Mouse (Mus musculus) erythroblast, embryonic 14.5 days (primary cell): ENCODE data around the gene Adprm. TPM values are rescaled to one million over a fixed set of nuclear protein-coding genes. Genes with fewer than 3 reads are reported as not detected.

Source experiments
- H3K27me3 ChIP-seq: 2 replicates; pipeline ENCODE4 v1.6.1; 2012; ENCODE audit warnings: inconsistent platforms; ENCODE audit not compliant: control insufficient read depth
- H3K36me3 ChIP-seq: 2 replicates; pipeline ENCODE4 v1.6.1; 2012; ENCODE audit warnings: mild to moderate bottlenecking, inconsistent platforms; ENCODE audit not compliant: control insufficient read depth
- H3K4me1 ChIP-seq: 2 replicates; pipeline ENCODE4 v1.6.1; 2012; ENCODE audit warnings: inconsistent platforms; ENCODE audit not compliant: control insufficient read depth
- H3K4me3 ChIP-seq: replicated peaks from 2 replicates; pipeline ENCODE3; 2012; ENCODE audit warnings: moderate library complexity, mild to moderate bottlenecking, inconsistent platforms
- H3K9me3 ChIP-seq: 2 replicates; pipeline ENCODE4 v1.6.1; 2012; ENCODE audit warnings: low read length, inconsistent platforms, mixed read lengths; ENCODE audit not compliant: control insufficient read depth
- GATA1 ChIP-seq: IDR thresholded peaks from 2 replicates; pipeline ENCODE4 v1.6.1; 2012; ENCODE audit warnings: low read length, inconsistent platforms, mixed read lengths
- TAL1 ChIP-seq: IDR thresholded peaks from 3 replicates; pipeline ENCODE4 v1.6.1; 2012; ENCODE audit warnings: low read length, inconsistent platforms, mixed read lengths
- polyA plus RNA-seq: library from polyadenylated mRNA; stranded (reverse); fragments of >175 nt; gene quantifications from 2 replicates; pipeline ENCODE4 v1.2.3, GENCODE M21; 2012

The Adprm gene
- polyA plus RNA-seq, 1 experiment: 0.11 TPM

DNA sequence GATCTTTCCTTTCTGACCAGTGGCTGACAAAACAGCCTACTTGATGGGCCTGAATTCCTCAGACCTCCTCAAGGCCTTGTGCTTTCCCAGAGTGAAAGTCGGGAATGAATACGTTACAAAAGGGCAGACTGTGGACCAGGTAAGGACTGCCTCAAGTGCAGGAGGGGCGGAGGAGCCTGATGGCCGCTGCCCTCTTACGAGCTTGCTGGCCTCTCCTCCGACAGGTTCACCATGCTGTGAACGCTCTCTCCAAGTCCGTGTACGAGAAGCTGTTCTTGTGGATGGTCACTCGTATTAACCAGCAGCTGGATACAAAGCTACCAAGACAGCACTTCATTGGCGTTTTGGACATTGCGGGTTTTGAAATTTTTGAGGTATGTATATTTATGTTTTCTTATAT, 34.8 kb upstream of the Adprm start:
- Histone ChIP-seq H3K27me3 (peaks cover 26% of the 10 kb centered on the region), H3K9me3 (peaks cover 8% of the 10 kb centered on the region; the same call in 1 of the 2 replicates), H3K4me3 (no peak overlapping the region), H3K4me1 (no peaks in the 10 kb centered on the region), H3K36me3 (no peaks in the 10 kb centered on the region)
- no peak for TF ChIP-seq GATA1
- TF ChIP-seq TAL1: no peak

DNA sequence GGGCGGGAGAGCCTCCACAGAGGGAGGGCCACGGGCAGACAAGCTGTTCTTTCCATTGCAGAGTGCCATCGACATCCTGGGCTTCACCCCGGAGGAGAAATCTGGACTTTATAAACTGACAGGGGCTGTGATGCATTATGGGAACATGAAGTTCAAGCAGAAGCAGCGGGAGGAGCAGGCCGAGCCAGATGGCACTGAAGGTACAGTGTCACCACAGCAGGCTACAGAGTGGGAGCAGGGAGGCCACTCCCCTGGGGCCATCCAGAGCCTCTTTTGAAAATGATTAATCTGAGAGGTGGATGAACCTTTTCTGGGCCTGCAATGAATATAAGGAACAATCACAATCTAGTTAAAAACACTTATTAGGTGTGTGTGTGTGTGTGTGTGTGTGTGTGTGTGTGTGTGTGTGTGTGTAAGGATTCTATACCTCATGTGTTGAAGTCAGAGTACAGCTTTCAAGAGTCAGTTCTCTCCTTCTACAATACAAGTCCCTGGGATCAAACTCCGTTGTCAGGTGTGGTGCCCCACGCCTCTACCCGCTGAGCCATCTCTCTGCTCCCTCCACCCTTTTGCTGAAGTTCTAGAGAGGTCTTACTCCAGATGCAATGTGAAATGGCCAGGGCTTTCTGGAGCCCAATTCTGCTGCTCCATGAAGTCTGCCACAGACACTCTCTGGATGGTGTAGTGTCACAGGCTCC, 34.2 kb upstream of the Adprm start:
- no peak overlapping the region for H3K4me3 ChIP-seq
- peaks cover 6% of the 10 kb centered on the region; the same call in 1 of the 2 replicates for H3K9me3 ChIP-seq
- peaks cover 29% of the 10 kb centered on the region for H3K27me3 ChIP-seq
- no peaks in the 10 kb centered on the region for H3K4me1 ChIP-seq
- H3K36me3 ChIP-seq: no peaks in the 10 kb centered on the region
- TF ChIP-seq GATA1 (no peak), TAL1 (no peak)

DNA sequence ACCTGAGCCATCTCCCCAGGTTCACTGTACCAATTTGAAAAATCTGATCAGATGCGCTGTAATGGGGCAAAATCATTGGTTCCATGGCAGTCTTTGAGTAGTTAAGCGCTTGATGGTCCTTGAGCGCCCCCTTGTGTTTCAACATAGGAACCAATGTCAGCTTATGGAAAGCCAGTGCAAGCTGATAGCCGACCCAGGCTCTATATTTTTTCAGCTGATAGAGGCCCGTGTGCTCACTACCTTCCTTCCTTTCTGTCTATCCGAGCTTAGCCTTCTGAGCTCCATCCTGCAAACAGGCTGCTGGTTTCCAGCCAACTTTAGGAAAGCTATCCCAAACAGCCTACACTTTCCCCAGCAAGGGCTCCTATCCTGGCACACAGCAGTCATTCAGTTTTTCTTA, 33.1 kb upstream of the Adprm start:
- Histone ChIP-seq H3K27me3 (peaks cover 29% of the 10 kb centered on the region), H3K4me3 (no peak overlapping the region)

DNA sequence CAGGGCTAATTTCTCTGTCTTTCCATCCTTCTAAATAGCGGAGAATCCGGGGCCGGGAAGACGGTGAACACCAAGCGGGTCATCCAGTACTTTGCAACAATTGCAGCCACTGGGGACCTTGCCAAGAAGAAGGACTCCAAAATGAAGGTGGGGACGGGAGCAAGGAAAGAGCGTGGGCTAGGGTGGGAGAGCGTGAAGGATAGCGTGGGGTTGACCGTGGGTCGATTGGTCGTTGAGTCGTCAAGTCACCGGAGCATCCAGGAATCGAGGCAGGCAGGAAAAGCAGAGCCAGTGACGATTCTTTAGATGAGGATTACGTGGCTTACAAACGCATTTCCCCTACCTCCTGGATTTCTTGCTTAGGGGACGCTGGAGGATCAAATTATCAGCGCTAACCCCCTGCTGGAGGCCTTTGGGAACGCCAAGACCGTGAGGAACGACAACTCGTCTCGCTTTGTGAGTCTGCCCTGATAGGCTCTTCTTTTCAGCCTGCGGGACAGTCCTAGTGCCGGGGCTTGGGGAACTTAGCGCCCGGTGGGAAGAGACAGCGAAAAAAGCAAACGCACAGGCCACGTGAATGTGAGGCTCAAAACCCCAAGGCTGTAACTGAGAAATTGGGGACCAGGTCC, 31.4 kb upstream of the Adprm start:
- Histone ChIP-seq H3K36me3 (no peaks in the 10 kb centered on the region), H3K9me3 (no peaks in the 10 kb centered on the region), H3K4me1 (no peaks in the 10 kb centered on the region), H3K4me3 (no peak overlapping the region), H3K27me3 (peaks cover 31% of the 10 kb centered on the region)
- TF ChIP-seq TAL1: no peak
- TF ChIP-seq GATA1: no peak

More for the DNA sequence above, 33.1 kb upstream of the Adprm start:
- Histone ChIP-seq H3K9me3 (no peaks in the 10 kb centered on the region), H3K36me3 (no peaks in the 10 kb centered on the region), H3K4me1 (no peaks in the 10 kb centered on the region)
- no peak for TF ChIP-seq GATA1
- TF ChIP-seq TAL1: no peak

DNA sequence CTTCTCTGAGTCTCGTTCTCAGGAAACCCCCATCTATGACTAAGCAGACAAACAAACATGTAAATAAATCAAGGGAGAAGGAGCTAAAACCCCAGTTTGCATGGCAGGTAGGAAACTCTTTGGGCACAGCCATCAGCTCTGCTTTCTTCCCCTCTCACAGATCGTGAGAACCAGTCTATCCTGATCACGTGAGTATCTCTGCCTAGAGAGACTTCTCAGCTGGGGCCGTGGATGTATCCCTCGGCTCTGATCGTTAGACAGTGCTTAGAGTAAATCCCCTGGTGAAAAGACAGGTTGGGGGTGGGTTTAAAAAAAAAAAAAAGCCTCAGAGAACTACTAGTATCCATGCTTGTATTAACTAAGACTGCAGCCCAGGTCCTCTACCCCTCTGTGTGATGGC, 30.8 kb upstream of the Adprm start:
- Histone ChIP-seq H3K4me3 (no peak overlapping the region), H3K27me3 (peaks cover 31% of the 10 kb centered on the region), H3K36me3 (no peaks in the 10 kb centered on the region), H3K9me3 (no peaks in the 10 kb centered on the region), H3K4me1 (no peaks in the 10 kb centered on the region)
- TF ChIP-seq TAL1: no peak
- TF ChIP-seq GATA1: no peak

DNA sequence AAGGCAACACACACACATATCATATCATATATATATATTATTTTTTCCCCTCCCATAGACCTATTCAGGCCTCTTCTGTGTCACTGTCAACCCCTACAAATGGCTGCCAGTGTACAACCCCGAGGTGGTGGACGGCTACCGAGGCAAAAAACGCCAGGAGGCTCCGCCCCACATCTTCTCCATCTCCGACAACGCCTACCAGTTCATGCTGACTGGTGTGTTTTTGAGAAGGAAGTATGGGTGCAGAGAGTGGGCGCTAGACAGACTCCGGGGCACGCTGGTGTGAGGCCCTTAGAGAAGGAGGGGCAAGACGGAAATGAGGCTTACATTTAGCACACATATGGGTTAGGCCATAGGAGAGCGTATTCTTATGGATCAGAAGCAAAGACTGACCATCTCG, 30.4 kb upstream of the Adprm start:
- H3K4me3 ChIP-seq: no peak overlapping the region
- peaks cover 31% of the 10 kb centered on the region for H3K27me3 ChIP-seq
- no peaks in the 10 kb centered on the region for H3K36me3 ChIP-seq
- no peaks in the 10 kb centered on the region for H3K9me3 ChIP-seq
- no peak for TF ChIP-seq TAL1
- TF ChIP-seq GATA1: no peak
- H3K4me1 ChIP-seq: no peaks in the 10 kb centered on the region

DNA sequence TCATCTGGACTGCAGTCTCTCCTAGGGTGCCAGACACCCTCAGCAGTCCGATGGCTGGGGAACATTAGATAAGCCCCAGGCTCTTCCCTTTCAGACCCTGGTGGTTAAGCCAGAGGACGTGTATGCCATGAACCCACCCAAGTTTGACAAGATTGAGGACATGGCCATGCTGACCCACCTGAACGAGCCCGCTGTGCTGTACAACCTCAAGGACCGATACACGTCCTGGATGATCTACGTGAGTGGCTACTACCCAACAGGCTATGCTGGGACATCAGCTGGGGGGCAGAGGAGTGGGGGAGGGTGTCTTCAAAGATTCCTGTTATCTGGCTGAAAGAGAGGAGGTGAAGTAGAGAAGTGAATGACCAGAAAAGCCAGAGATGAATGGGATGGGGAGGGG, 29.8 kb upstream of the Adprm start:
- TF ChIP-seq GATA1 (no peak), TAL1 (no peak)
- Histone ChIP-seq H3K9me3 (no peaks in the 10 kb centered on the region), H3K4me3 (no peak overlapping the region), H3K27me3 (peaks cover 31% of the 10 kb centered on the region), H3K4me1 (no peaks in the 10 kb centered on the region), H3K36me3 (no peaks in the 10 kb centered on the region)

DNA sequence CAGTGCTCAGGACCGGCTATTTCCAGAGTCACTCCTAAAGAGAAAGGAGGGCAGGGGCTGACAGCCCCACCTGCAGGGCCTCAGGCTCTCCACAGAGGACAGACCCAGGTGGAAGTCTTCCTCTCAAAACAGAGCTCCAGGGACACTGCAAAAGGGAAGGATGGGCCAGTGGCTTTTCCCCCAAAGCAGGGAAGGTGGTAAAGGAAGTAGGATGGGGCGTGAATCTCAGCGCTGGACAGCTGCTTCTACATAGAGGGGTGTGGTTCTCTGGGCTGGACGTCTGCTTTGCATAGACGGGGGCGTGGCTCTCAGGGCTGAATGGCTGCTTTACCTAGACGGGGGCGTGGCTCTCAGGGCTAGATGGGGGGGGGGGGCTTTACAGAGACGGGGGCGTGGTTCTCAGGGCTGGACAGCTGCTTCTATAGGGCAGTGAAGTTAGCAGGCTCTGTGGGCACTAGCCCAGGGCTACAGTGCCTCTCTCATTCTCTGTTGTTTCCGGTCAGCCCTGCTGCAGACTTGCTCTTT, 28.8 kb upstream of the Adprm start:
- peaks cover 31% of the 10 kb centered on the region for H3K27me3 ChIP-seq
- TF ChIP-seq TAL1 (no peak), GATA1 (no peak)
- H3K36me3 ChIP-seq: no peaks in the 10 kb centered on the region
- H3K4me3 ChIP-seq: no peak overlapping the region
- no peaks in the 10 kb centered on the region for H3K9me3 ChIP-seq
- H3K4me1 ChIP-seq: no peaks in the 10 kb centered on the region

DNA sequence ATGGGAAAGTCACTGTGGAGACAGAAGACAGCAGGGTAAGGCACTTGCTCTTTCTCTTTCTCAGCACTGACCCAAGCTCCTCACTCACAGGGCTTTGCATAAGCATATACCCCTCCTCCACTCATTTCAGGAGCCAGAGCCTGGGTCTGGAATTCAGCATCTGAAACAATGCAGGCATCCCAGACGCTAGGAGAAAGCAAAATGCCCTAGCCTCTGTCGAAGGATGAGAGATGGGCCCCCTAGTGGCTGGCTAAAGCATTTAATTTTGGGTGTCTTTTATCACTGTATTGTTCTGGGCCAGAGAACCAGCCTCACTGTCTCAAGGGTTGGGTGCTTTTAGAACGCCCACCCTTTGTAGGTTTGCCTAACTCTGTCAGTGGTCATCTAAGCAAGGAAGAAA, 27.8 kb upstream of the Adprm start:
- Histone ChIP-seq H3K27me3 (peaks cover 30% of the 10 kb centered on the region), H3K36me3 (no peaks in the 10 kb centered on the region), H3K4me1 (no peaks in the 10 kb centered on the region), H3K9me3 (no peaks in the 10 kb centered on the region), H3K4me3 (no peak overlapping the region)
- TF ChIP-seq TAL1: no peak
- no peak for TF ChIP-seq GATA1

DNA sequence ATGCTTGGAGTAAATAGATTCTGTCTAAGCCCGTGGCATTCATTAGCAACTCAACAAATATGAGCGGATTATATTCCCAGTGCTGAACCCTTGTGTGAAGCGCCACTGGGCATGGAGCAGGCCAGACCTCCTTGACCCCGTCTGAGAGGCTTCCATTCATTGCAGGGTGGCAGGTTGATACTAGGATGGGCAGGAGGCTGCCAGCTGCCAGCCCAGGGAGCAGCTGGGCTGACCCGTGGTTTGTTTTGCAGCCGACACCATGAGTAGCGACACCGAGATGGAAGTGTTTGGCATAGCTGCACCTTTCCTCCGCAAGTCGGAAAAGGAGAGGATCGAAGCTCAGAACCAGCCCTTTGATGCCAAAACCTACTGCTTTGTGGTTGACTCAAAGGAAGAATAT, 27.3 kb upstream of the Adprm start:
- Histone ChIP-seq H3K9me3 (no peaks in the 10 kb centered on the region), H3K36me3 (no peaks in the 10 kb centered on the region), H3K4me1 (no peaks in the 10 kb centered on the region), H3K27me3 (peaks cover 26% of the 10 kb centered on the region), H3K4me3 (no peak overlapping the region)
- TF ChIP-seq GATA1 (no peak), TAL1 (no peak)
